Mouse (Mus musculus) layer of hippocampus, adult 2 months (tissue): ENCODE measurements at regions not wholly inside any gene's neighbourhood (a gene's known extent, or its start where the extent isn't known, plus 50 kb on each side); places are given as distances from the start of the nearest gene placed in this dataset.

Experiments
- DNase-seq, 2 experiments: peaks; one replicate each; pipeline ENCODE4 v3.0.0; 2022; ENCODE audit warnings: low spot score in 2 of 2
- H3K27ac ChIP-seq: fragments of 200-600 bp; 2 replicates; pipeline ENCODE4 v1.8.1; 2022
- H3K4me3 ChIP-seq: fragments of 200-600 bp; 2 replicates; pipeline ENCODE4 v1.8.1; 2022; ENCODE audit warnings: mild to moderate bottlenecking
- CTCF ChIP-seq: fragments of 200-600 bp; conservative IDR thresholded peaks from 2 replicates; pipeline ENCODE4 v1.8.1; 2022; ENCODE audit warnings: antibody characterized with exemption, mild to moderate bottlenecking, moderate library complexity

DNA sequence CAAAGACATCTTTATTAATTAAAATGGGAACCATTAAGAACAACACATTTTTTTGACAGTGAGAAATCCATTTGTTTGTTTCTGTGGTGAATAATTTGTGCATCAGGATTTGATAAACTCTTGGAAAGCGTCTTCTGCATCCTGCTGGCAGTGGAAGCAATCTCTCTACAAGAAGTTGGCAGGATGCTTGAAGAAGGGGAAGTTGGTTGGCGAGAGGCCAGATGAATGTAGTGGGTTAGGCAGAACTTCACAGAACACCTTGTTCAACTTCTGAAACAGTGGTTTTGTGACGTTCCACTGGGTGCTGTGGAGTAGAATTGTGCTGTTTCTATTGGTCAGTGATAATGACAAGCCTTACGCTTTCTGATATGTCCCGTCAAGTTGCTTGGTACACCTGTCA is 70.7 kb upstream of the Mpped2 start:
- no peak for DNase-seq
- Histone ChIP-seq H3K4me3 (no peak overlapping the region), H3K27ac (no peak overlapping the region)
- no peak for TF ChIP-seq CTCF

DNA sequence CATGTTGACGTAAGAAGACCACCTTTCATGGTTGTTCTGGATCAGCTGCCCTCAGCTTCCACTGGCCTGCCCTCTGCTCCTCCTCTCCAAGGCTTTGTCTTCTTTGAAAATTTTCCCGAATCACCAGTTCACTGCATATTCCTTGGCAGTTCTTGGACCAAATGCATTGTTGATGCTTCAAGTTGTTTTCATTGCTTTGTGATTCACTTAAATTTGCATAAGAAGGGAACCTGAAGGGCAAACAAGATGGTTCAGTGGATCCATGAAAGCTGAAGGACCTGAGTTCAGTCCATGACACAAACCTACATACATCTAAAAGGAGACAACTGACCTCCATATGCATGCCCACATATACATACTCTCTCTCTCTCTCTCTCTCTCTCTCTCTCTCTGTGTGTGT is 69.4 kb upstream of the Mpped2 start:
- no peak overlapping the region for H3K27ac ChIP-seq
- no peak for DNase-seq
- no peak overlapping the region for H3K4me3 ChIP-seq
- no peak for TF ChIP-seq CTCF

DNA sequence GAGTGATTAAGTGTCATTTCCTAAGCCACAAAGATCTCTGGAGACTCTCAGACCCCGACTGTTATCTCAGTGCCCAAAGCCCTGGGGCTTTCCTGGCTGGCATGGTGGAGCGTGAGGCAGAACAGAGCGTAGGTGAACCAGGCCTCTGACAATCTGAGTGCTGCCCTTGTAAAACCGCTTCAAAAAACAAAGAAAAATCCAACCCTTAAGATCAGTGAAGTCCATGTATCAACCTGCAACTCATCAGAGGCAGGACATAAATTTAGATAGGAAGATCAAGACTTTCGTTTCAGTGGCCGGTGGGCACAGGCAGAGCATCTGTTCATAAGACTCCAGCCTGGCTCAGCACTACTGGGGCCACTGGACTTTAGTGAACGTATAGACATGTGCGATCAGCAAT is 61.1 kb upstream of the Mpped2 start:
- H3K4me3 ChIP-seq, result no peak overlapping the region
- DNase-seq, result no peak
- no peak overlapping the region for H3K27ac ChIP-seq
- no peak for TF ChIP-seq CTCF
